Mouse (Mus musculus) adipocyte (in vitro differentiated cells): ENCODE results near the gene Slc15a5.

ENCODE experiments used
- DNase-seq: peaks from one replicate; pipeline ENCODE4 v3.0.0-alpha.2; 2016; ENCODE audit warnings: low spot score

Gene Slc15a5

DNA sequence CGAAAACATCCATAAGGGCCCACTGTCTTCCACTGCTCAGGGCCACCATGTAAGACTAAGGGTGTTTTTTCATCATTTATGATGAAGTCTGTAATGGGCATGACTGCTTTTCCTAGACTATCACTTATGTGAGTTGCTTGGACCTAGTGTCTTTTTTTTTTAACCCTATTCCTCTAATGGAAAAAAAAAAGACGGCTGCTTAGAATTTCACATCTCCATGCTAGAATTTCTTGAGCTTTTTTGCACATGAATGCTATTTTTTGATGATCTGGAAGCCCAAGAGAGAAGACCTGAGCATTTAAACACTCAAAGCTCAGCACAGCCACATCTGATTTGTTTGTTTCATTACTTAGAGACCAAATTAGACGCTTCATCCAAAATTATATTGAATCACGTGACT is at the start of gene Slc15a5:
Slc15a5 (minus strand) TSS at position 101 of the 400 bp plus-strand sequence.
- DNase-seq = no peak

DNA sequence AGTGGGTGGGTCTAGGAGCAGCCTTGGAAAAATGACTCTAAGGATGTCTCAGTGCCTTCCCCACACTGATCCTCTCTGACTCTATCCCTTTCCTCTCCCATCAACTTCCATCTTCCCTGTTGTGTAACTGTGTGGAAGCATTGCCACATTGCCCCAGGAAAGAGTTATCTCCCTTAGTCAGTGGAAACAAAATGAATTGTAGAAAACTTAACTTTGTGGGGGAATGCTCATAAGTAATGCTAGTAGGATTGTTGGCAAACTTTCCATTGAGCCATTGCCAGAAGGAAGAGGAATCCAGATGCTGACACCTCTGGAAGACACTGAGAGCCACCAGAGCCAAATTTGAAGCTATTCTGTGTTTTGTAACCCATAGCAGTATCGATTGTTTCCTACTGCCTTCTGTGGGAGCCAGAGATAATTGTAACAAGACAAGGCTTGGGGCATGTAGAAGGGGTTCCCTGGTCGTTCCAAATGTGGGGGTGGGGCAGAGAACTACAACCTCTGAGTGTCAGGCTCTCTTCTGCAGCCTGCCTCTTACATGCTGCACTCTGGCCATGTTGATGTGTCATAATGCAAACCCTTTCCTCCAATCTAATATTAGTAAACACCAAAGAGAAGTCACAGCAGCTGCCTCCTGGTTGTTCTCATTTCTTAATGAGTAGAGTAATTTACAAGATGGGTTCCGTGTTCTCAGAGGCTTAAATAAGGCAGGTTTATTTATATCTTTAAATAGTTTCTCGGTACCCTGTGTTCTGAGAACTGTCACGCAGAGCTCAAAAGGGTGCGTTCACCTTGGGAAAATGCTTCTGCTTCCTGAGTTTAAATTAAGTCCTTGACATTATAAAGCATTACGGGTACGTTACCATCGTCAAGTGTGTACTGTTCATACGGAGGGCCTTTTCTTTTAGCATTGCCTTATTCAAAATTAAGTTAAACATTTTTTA is 48.9 kb upstream of the Slc15a5 start:
- DNase-seq = peak; percentile 72

DNA sequence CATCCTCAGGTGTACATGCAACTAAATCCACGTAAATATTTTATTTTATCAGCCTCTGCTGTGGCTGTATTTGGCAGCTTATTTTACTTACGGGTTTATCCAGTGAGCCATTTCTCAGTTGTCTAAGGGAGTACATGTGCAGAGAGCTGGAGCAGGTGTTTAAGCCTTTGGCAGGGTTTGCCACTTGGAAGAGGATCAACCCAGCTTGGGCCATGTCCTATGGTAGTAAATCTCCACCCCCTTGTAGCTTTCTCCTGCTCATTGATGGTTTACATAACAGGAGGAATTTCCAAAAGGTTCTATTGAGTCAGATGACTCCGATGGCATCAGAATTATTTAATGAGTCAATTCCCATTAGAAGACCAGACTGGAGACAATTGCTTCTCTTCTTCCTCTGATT is 37.8 kb upstream of the Slc15a5 start:
- no peak for DNase-seq

DNA sequence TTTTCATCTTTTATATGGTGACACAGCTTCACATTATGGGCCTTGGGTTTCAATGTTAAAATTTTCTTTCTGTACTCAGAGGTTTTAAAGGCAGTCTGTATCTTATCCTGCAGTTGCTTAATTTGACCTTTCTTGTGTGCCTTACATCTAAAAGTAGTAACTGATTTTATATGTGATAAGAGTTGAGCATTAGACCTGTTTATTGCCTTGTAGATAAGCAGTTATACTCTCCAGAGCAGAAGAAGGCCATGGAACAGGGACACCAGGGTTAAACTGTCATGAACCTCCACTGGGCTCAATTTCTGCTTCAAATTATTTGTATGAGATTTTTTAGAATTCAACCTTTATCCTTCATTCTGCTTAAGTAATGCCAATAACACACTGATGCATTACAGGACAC is 24.8 kb upstream of the Slc15a5 start:
- no peak for DNase-seq

DNA sequence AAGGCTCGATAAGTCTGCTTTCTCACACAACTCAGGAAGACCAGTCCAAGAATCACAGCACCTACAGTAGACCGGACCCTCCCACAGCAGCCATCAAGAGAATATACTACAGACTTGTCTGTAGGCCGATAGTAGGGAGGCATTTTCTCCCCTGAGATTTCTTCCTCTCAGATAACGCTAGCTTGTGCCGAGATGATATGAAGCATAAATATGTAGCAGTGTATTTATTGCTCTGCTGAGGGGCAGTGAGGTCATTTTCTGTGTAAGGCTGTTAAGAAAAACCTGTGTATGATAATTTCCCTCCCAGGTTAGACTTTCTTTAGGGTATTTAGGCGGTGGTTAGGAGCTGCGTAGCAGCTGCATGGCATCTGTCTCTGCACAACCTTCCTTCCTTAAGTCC is 23.2 kb upstream of the Slc15a5 start:
- no peak for DNase-seq

DNA sequence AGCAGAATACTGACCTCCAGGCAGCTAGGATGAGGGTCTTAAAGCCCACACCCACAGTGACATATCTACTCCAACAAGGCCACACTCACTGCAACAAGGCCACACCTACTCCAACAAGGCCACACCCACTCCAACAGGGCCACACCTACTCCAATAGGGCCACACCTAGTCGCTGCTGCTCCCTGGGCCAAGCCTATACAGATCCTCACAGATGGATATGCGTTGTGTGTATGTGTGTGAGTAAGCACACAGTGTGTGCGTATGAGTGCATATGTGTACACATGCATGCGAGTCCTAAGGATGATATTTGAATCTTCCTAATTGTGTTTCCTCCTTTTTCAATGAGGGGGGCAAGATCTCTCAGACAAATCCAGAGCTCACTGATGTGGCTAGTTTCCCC is 22.1 kb upstream of the Slc15a5 start:
- no peak for DNase-seq

DNA sequence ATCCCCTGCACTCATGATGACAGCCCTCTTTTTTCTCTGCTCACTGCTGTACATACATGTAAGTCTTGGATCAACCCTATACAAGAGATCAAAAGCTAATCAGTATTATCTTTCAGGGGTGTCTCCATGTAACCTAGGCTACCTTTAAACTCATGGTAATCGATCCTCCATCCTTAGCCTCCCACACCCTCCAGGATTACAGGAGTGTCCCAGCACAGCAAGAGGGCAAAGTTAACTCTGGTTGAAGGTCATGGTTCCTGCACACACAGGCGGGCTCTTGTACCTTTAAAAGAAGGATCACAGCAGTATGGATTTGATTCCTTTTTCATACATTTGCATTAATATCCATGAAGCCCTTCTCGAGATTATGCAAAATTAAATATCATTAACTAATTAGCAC is 19.9 kb upstream of the Slc15a5 start:
- no peak for DNase-seq

DNA sequence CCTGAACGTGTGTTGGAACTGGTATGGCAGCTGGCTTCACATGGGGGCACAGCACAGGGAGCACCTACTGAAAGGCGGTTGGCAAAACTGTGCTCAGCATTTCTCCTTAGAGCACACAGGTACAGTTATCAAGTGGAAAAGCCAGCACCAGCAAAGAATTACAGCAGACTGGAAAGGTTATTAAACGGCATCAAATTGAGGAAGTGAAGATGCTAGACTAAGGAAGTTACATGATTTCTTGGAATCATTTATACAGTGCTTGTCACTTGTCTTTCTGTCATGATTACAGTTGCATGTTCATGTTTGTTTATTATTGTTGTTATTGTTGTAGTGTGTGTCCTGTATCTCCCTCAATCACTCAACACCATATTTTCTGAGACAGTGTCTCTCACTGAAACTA is 15.3 kb upstream of the Slc15a5 start:
- no peak for DNase-seq

DNA sequence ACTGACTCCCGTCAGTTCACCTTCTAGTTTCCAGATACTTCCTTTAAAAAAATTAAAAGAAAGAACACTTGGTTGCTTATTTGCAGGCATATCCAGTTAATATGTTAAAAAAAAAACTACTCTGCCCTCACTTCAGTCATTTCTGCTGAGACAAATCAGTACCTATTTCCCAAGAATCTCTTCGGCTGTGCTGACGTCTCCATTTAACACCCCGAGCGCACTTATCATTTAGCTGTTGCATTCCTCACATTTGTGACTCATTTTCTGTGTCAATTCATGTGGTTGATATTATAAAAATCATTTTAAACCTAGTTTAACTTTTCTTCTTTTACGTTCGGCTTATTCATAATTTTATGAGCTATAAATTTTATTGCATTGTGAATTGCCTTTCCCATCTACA is 12.7 kb upstream of the Slc15a5 start:
- DNase-seq = no peak

DNA sequence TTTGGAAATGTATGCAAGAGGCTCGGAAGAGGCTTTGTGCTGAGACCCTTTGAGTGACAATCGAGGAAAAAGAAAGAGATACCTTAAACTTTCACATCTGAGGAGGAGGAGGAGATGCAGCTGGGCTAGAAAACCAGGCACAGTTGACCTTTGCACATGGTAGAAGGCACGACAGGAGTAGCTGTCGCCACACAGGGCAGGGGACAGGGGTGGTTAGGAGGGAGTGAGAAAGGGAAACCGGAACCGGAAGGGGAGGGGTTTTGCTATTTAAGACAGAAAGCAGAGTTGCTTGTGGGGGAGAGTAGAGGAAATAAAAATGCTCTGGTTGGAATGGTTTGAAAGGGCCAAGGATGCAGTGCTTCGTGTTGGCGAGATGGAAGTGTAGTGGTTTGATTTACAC is 9.4 kb upstream of the Slc15a5 start:
- DNase-seq = no peak

DNA sequence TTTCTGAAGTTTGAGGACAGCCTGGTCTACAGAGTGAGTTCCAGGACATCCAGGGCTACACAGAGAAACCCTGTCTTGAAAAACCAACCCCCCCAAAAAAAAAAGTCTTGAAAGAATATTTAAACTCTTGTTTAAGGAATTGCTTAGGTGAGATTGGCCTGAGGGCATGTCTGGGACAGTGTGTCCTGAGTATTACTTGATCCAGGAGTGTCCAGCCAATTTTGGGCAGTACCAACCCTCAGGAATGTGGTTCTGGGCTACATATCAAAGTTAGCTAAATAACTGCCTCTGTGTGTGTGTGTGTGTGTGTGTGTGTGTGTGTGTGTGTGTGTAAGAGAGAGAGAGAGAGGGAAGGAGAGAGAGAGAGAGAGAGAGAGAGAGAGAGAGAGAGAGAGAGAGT is 6.7 kb upstream of the Slc15a5 start:
- DNase-seq = peak; percentile 41

DNA sequence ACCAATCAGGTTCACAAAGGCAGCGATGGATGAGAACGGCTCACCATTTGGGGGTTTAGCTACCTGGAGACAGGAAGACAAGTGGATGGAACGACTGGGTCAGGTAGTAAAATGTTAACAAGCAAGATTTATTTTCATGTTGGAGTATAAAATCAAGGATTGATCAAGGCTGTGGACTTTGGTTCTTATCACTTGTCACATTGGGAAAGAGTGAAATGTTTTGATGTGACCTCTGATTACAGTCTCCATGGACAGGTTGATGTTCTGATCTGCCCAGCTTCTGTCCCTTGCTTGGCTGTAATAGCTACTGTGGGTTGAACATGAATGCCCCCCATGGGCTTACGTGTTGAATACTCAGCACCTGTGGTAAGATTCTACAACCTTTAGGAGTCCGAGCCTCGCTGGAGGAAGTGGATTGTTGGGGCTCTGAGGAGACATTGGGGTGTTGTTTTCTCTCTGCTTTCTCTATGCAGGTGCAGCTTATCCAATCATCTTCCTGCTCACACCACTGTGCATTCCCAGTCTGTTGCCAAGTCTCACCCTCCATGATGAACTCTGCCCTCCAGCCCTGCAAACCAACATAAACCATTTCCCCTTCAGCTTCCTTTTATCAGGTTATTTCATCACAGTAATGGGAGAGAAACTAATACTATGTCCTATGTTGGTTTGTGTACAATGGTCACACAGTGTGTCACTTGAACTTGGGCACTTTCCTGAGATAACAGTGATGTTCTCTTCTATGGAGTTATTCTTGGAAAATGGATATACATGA is 1.2 kb upstream of the Slc15a5 start:
- no peak for DNase-seq

DNA sequence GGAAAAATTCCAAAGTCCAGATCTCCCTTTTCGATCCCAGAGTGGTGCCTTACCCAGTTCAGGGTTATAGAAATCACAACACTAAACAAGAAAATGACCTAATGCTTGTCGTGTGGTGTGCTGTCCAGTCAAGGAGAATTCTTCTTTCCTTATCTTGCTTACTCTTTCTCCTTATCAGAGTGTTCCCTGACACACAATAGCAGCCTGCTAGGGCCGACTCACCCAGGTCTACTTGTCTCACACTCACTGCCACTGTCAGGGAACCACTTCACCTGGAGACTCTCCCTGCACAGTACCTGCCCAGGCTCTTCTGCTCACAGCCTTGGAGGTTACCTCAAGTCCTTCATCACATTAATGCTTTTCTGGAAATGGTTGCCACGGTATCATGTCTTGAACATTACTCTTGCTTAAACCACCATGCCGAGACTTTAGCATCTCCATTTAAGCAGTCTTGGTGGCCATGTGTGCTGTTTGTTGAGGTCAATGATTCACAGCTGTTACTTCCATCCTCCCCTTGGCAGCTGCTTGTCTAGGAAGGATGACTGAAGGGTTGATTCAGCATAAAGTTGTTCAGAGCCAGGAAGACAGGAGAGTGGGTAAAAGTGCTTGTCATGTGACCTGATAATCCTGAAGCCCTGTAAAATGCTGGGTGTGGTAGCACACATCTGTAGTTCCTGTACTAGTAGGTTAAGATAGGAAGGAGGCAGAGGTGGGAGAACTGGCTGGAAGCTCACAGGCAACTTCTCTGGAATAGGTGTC is 1.9 kb downstream of the Slc15a5 start:
- DNase-seq = no peak

DNA sequence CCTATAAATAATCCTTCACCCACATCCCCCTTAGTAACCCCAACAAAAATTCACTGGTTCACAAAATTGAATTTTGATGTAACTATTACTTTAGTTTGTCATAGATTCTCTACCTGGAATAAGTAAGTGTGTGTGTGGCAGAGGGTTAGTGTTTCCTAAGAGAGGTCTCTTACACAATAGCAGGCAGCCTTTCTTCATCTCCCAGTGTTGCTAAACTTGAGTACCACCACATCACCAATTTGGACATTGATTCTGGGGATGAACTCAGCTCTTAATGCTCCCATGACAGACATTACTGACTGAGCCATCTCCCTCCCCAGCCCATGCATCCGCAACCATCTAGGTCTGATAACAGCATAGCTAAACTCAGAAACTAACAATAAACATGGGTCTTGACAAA is 4.0 kb downstream of the Slc15a5 start:
- no peak for DNase-seq

DNA sequence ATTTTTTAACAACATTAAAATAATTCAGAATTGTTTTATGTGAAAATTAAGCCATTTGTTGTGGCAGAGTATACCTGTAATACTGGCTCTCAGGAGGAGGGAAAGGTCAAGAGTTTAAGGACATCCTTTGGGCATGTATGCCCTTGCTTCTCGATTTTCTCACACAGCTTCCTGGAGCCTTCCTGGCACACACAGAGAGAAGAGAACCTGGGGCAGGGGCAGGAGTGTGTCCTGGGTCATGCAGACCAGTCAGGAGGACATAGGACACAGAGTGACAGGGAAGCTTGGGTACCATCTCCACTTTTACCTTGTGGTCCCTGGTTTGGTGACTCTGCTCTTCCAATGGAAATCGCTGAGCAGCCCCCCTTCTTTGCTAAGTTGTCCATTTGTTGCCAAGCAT is 6.2 kb downstream of the Slc15a5 start:
- no peak for DNase-seq

DNA sequence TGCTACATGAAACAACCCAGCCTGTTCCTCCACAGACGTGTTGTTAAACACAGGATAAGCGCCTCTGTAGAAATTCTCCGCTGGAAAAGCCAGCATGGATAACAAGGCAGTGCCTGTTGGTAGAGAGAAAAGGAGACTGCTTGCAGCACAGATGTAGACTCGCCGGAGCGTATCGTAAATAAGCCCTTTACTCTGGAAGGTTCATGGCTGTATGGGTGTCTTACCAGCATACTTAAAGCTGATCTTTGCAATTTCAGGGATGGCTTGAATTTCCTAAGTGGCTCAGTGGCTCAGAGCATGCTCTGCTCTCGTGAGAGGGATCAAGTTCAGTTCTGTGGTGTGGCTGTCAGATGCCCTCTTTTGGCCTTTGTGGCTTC is 6.8 kb downstream of the Slc15a5 start:
- DNase-seq = no peak

DNA sequence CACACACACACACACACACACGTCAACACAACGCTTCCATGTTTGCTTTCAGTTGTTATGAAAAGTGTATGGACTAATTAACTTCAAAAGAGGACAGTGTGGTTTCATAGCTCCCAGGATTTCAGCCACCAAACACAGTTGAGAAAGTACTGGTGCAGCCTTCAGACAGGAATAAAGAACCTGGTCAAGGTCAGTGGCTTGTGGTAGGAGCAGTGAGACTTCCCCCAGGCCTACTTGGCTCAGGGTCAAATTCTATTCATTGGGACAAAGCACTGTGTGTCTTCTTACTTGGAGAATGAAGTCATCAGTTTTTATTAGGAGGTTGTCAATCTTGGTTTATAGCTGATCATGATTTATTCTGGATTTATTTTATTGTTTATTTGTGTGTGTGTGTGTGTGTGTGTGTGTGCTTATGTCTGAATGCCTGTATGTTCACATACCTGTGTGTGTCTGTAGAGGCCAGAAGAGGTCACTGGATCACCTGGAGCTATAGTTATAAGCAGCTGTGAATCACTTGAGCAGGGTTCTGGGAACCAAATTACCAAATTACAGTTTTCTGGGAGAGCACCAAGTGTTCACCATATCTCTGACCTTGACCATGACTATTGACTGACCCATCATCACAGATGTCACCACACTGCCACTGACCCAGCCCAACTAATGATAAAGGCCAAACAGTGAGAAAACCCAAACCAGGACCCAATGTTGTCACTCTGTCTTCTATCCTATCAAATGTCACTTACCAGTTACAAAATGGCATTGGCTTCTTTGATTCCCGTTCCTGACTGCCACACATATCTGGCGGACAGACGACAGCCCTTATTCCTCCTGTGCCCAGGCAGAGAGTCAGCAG is 7.4 kb downstream of the Slc15a5 start:
- DNase-seq = no peak

DNA sequence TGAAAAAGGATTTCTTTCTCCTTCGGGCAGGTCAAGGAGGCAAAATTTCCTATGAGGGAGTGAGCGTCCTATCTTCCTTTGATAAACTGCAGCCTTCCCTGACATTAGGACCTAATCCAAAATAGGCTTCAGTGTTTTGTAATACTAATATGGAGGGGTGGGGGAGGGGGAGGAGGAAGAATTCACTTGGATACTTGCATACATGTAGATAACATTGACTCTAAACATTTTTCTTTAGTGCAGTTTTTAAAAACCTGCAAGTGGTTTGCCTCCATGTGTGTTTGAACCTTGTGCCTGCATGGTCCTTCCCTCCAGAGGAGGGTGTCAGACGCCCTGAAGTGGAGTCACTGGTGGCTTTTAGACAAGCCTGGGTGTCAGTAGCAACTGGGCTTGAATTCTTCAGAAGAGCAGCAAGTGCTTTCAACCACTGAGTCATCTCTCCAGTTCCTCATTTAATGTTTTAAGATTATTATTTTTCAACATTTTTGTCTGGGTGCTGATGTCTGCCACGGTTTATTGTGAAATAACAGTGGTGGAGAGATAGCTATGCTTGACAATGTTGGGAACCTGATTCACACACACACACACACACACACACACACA is 8.1 kb downstream of the Slc15a5 start:
- no peak for DNase-seq

DNA sequence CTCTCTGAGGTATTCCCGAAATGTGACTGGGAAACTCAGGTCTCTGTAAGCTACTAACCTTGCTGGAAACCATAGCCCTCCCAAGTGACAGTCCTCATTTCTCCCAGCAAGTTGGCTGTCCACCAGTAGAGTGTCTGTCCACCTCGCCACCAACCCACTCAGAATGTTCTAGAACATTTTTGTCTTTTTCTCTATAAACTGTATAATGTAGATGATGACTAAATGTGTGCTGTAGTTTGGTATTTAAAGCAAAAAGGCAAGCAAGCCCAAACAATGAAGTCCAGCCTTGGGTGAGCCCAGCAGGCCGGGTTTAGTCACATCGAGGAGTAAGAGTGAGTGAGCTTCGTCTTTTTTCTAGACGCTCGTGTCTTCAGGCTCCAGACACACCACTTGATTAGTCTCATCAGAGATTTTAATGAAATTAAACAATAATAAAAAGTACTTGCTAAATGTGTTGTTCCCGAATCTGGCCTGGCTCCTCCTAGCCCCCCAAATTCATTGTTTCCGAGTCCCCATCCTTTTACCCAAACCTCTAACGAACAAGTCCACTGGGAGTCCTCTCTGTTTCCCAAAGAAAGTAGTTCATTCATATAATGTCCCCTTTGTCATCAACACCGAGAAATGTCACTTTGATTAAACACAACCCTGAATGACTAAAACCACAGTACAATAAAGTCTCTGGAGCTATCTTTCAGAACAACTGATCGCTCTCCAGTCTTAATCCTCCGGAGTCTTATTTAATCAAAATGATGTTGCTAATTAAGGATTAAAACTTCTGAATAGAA is 8.8 kb downstream of the Slc15a5 start:
- DNase-seq = no peak

DNA sequence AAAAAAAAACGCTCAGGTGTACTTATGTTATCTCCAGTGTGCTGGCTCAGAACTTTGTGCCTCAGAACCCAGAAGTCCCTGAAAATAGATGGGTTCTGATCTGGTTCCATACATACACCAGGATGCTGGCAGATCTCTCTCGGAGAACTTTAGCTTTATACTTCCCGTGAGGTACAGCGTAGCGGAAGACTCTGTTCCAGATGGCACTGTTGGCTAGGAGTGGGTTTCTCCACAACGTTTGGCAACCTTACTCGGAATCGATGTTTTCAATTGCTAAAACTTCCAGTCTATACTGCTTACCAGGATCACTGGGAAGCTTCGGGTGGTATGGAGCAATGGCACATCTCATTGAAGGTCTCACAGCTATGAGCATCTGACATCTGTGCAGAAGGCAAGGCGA is 9.8 kb downstream of the Slc15a5 start:
- DNase-seq = no peak
